Mouse (Mus musculus) E14TG2a.4 (cell line): ENCODE data around the gene Rhot1.

Experiments used
- H3K27me3 ChIP-seq: 2 replicates; pipeline ENCODE4 v1.6.1; 2014; ENCODE audit warnings: low read length, control low read depth; ENCODE audit not compliant: insufficient read depth
- H3K36me3 ChIP-seq: 2 replicates; pipeline ENCODE4 v1.6.1; 2014; ENCODE audit warnings: low read length, control low read depth; ENCODE audit not compliant: insufficient read depth
- H3K4me1 ChIP-seq: replicated peaks from 2 replicates; pipeline ENCODE4 v1.6.1; 2014; ENCODE audit warnings: low read depth, low read length, control low read depth
- H3K4me3 ChIP-seq: replicated peaks from 2 replicates; pipeline ENCODE4 v1.5.1; 2014; ENCODE audit warnings: mild to moderate bottlenecking, low read length
- H3K9me3 ChIP-seq: 2 replicates; pipeline ENCODE4 v1.6.1; 2014; ENCODE audit warnings: low read length, control low read depth
- CTCF ChIP-seq: conservative IDR thresholded peaks from 2 replicates; pipeline ENCODE4 v1.5.1; 2014; ENCODE audit warnings: low read length
- NANOG ChIP-seq: IDR thresholded peaks from 2 replicates; pipeline ENCODE4 v1.6.1; 2014; ENCODE audit warnings: borderline replicate concordance, low read length, mixed read lengths
- POU5F1 ChIP-seq: IDR thresholded peaks from 2 replicates; pipeline ENCODE4 v1.6.1; 2014; ENCODE audit warnings: low read length, borderline replicate concordance

Gene Rhot1

DNA sequence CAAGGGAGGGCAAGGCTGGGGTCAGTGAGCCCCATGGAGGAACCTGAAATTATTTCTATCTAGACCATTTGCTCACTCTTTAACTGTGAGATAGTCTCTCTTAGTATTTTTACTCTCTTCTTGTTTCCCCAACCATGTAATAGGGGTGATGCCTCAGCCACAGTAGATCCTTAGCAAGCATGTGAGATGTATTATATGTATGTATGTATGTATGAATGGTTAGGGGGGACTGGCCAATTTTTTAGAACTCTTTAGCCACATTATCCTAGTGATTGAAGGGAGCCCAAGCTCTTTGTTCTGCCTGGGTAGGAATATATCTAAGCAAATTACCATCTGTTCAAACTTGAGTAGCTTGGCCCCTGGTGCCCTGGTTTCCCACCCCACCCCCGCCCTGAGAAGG lies 104.6 kb downstream of the Rhot1 start:
- H3K27me3 ChIP-seq, result peaks cover 41% of the 10 kb centered on the region
- no peaks in the 10 kb centered on the region for H3K9me3 ChIP-seq
- TF ChIP-seq CTCF (no peak), POU5F1 (no peak), NANOG (no peak)
- H3K4me1 ChIP-seq, result peaks cover 14% of the 10 kb centered on the region
- no peak overlapping the region for H3K4me3 ChIP-seq
- H3K36me3 ChIP-seq, result no peaks in the 10 kb centered on the region

DNA sequence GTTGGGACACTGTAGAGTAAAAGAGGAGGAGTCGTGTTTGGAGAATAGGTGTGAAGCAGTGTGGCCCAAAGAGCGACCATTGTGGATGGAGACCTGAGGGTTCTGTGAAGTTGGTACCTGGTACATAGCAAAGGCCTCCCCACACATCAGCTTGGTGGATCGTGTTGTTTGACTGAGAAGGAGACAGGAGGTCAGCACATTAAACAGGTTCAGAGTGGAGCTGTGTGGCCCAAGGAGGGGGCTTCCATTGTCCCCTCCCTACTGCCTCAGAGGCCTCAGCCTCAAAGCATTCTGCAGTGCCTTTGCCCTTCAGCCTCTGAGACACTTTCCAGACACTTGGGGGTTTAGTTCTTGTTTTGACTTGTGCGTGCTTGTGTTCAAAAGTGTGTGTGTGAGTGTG lies 105.1 kb downstream of the Rhot1 start:
- H3K27me3 ChIP-seq, result peaks cover 38% of the 10 kb centered on the region
- H3K4me3 ChIP-seq, result no peak overlapping the region
- TF ChIP-seq NANOG, result no peak
- TF ChIP-seq CTCF, result no peak
- no peak for TF ChIP-seq POU5F1
- no peaks in the 10 kb centered on the region for H3K36me3 ChIP-seq
- no peaks in the 10 kb centered on the region for H3K9me3 ChIP-seq
- peaks cover 18% of the 10 kb centered on the region for H3K4me1 ChIP-seq

DNA sequence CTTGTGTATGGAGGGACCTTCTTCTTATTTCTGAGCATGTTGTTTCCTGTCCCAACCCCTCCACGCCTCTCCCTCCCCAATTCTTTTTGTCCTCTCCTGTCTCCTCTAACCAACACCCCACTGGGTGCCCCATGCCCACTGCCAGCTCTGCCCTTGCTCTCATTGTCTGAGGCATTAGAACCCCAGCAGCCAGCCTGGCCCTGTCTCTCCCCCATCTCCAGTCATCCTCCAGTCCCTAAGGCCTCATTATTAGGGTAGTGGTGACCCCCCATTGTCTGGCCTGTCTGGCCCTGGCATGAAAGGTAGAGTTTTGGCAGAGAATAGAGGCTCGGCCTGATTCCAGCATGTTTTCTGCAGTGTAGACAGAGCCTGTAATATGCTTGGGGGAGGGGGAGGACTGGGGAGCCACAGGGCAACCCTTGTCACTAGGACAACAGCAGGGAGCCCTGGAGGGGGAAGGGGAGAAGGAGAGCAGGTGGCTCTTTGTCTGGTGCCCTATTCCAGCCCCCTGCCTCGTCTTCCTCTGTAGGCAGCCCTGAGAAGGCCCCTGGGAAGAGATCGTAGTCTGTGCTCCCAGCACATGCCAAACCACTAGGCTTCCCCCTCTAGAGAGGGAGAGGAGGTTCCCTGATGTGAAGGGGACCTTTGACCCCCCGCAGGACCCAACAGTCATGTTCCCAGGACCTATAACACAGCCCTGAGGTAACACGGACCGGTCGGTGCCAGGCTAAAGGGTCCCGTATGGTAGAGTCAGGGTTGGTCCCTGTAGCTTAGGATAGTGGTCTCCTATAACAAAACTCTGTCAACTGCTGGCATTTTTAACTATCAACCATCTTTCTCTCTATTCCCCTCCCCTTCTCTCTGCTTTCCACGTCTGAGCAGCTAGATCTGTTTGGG lies 107.2 kb downstream of the Rhot1 start:
- Histone ChIP-seq H3K27me3 (peaks cover 26% of the 10 kb centered on the region), H3K9me3 (no peaks in the 10 kb centered on the region), H3K36me3 (no peaks in the 10 kb centered on the region), H3K4me1 (peaks cover 20% of the 10 kb centered on the region), H3K4me3 (no peak overlapping the region)
- TF ChIP-seq NANOG (no peak), CTCF (no peak), POU5F1 (no peak)
